Mouse (Mus musculus) B cell, adult (primary cell): ENCODE data around the gene Hnrnpl. TPM values are rescaled to one million over a fixed set of nuclear protein-coding genes. Genes with fewer than 3 reads are reported as not detected.

ENCODE experiments used
- total RNA-seq: library from RNA; stranded (reverse); gene quantifications from 4 replicates; pipeline ENCODE4 v1.2.4, GENCODE M21; 2023; ENCODE audit not compliant: inconsistent age

The Hnrnpl gene
- total RNA-seq = 570 to 678 TPM (median 611 TPM) in 4 replicates

GRCm38 (mm10) chr7:28808221-28808941 is at the start of gene Hnrnpl:
Gene Hnrnpl, plus strand, starts transcription at chr7:28808541.

GRCm38 (mm10) chr7:28766173-28766879 is 42.0 kb upstream of the Hnrnpl start, which contains the start of gene Sirt2:
Gene Sirt2, plus strand, starts transcription at chr7:28766735.

DNA sequence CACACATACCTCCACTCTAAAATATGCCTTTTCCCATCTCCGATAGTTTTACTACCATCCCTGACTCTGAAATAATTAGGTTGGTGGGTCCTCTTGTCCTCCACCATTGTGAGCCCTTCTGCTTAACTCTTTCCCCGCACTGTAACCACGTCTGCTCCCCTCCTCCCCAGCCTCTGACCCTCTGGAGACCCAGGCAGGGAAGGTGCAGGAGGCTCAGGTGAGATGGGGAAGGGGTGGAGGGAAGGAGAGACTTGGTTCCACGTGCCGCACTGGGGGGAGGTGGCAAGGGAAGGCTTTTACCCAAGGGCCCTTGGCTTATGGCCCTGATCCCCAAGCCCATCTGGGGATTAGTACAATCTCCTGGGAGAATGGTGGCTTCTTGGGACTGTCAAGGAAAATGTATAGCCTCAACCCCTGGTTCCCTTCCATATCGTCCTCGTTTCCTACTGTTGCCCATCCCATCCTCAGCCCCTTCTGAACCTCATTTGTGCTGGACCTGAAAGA is 40.8 kb upstream of the Hnrnpl start, which contains the start of gene Nfkbib:
Gene Nfkbib (minus strand): TSS at position 51 of the 504 bp plus-strand sequence.

GRCm38 (mm10) chr7:28788307-28789195 is 19.8 kb upstream of the Hnrnpl start, which contains the start of gene Rinl:
Gene Rinl, plus strand, starts transcription at chr7:28788969.

DNA sequence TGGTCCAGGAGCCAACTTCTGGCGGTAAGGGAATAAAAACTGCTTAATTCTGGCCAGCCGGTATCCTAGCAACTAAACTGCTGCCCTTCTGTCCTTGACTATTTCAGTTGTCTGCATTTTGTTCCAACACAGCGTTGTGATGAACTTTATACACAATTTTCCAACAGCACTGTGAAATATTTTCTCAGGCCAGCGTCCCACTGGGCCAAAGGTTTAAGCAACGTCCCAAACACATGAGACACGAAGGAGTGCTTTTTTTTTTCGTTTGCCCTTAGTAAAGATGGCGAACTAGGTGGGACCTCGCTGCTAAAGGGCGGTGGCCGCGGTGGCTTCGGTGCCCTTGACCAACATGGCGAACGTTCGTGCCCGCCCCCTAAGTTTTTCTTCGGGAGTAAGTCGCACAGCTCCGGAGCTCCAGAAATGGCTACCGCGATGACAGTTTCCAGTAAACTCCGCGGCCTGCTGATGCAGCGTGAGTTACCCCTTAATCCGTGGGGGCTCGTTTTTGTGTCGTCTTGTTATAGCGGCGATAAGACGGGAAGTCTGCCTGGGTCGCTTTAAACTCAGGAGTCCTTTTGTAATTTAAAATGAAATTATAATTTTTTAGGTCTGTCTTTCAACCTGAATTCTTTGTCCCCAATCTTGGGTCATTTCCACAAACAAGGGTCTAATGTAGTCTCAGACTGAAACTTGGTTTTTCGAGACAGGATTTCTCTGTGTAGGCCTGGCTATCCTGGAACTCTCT is 16.8 kb downstream of the Hnrnpl start, which contains the start of gene Ech1:
Gene Ech1 (plus strand): TSS at position 277 of the 745 bp plus-strand sequence.

GRCm38 (mm10) chr7:28833723-28834347 is 25.5 kb downstream of the Hnrnpl start, which contains the start of gene Lgals4:
Gene Lgals4, plus strand, starts transcription at chr7:28833854.

DNA sequence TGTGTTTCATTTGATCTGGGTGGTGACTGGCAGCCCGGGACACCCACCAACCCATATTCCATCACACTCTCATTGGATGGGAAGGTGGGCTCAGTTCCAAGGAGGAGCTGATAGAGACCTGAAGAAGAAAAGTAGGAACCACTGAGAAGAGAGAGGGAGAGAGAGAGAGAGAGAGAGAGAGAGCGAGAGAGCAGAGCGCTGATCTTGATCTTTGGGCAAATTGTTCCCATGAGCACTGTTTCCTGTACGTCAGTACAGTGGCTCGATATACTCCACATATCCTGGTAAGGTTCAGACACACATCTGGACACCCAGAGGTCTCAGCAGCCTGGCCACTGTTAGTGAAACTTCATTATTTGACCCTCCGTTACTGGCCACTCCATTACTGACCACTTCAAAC is 55.2 kb downstream of the Hnrnpl start, which contains the start of gene Lgals7:
Gene Lgals7 (plus strand): TSS at position 314 of the 400 bp plus-strand sequence.

Other genes starting within 250 kb of the Hnrnpl start
- gene Samd4b, start 210.4 kb upstream of the Hnrnpl start, total RNA-seq = 49.3 to 52.1 TPM (median 50.5 TPM) in 4 replicates
- 12.8 to 15.7 TPM (median 13.9 TPM) in 4 replicates for gene Pak4, start 210.4 kb upstream of the Hnrnpl start, total RNA-seq
- not detected in 4 replicates for gene Acp7, start 177.2 kb upstream of the Hnrnpl start, total RNA-seq
- 0.35 to 0.84 TPM in 2 of 4 replicates, not detected in the others for gene Fbxo27, start 115.7 kb upstream of the Hnrnpl start, total RNA-seq
- 0.67 to 2.4 TPM (median 1.3 TPM) in 4 replicates for gene Fbxo17, start 91.7 kb upstream of the Hnrnpl start, total RNA-seq
- gene Mrps12, start 66.7 kb upstream of the Hnrnpl start, total RNA-seq = 21.2 to 31.8 TPM (median 24.8 TPM) in 4 replicates
- 15.6 to 20.5 TPM (median 18.9 TPM) in 4 replicates for gene Sars2, start 66.5 kb upstream of the Hnrnpl start, total RNA-seq
- gene Ccer2, start 52.4 kb upstream of the Hnrnpl start, total RNA-seq = not detected in 4 replicates
- 82.0 to 92.0 TPM (median 86.4 TPM) in 4 replicates for gene Sirt2, start 41.8 kb upstream of the Hnrnpl start, total RNA-seq
- gene Nfkbib, start 41.0 kb upstream of the Hnrnpl start, total RNA-seq = 75.7 to 91.7 TPM (median 83.5 TPM) in 4 replicates
- 6.2 to 13.3 TPM (median 9.2 TPM) in 4 replicates for gene Rinl, start 19.6 kb upstream of the Hnrnpl start, total RNA-seq
- gene Ech1, start 16.7 kb downstream of the Hnrnpl start, total RNA-seq = 52.7 to 55.3 TPM (median 53.9 TPM) in 4 replicates
- gene Lgals4, start 25.3 kb downstream of the Hnrnpl start, total RNA-seq = 9.5 to 18.0 TPM (median 13.3 TPM) in 4 replicates
- gene Lgals7, start 55.3 kb downstream of the Hnrnpl start, total RNA-seq = not detected in 4 replicates
- 0.15 TPM in 1 of 4 replicates, not detected in the others for gene Capn12, start 72.9 kb downstream of the Hnrnpl start, total RNA-seq
- 120 to 137 TPM (median 132 TPM) in 4 replicates for gene Actn4, start 153.8 kb downstream of the Hnrnpl start, total RNA-seq
- gene Eif3k, start 173.3 kb downstream of the Hnrnpl start, total RNA-seq = 261 to 296 TPM (median 278 TPM) in 4 replicates
- gene Map4k1, start 173.5 kb downstream of the Hnrnpl start, total RNA-seq = 348 to 381 TPM (median 367 TPM) in 4 replicates